Mouse (Mus musculus) adrenal gland, adult (tissue): ENCODE measurements at regions not wholly inside any gene's neighbourhood (a gene's known extent, or its start where the extent isn't known, plus 50 kb on each side); places are given as distances from the start of the nearest gene placed in this dataset.
A peak's percentile ranks its signal among the peaks of the same experiment; 100 is the strongest.

Experiments
- DNase-seq, 2 experiments: peaks; one replicate each; pipeline ENCODE4 v3.0.0; 2022 to 2023; ENCODE audit warnings: low spot score in 1 of 2; ENCODE audit not compliant: inconsistent age in 2 of 2

DNA sequence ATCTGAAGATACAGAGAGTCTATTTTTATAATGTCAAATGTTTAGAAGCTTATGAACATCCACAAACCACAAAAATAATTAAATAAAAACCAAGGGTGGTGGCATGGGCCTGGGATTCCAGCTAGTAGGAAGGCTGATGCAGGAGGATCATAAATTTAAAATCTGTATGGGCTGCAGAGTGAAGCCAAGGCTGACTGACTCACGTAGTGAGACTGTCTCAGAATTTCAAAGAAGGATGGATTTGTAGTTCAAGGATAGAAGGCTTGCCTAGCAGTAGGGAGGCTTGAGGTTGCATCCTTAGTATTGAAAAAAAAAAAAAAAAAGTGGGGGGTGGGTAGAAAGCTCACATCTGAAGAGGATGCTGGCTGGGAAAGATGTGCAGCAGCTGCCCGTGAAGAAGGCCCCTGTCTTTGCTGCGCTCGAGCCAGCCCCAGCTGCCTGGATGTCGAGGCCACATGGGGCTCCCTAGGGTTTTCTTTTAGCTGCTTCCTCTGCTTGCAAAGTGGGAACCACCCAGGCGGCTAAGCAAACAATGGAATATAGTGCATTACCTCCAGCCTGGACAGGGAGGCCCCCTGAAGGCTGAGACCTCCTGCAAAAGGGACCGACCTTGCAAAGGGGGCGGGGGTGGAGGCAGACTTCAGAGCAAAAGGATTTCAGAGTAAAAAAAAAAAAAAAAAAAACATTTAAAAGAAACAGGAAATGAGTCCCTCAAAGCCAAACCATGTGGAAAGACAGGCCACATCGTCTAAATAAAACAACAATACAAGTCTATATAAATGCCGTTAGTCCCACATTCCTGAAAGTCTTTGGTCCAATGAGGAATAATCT is 101.3 kb downstream of the Tmco5 start:
- peak; percentile 73 to 91 for DNase-seq

DNA sequence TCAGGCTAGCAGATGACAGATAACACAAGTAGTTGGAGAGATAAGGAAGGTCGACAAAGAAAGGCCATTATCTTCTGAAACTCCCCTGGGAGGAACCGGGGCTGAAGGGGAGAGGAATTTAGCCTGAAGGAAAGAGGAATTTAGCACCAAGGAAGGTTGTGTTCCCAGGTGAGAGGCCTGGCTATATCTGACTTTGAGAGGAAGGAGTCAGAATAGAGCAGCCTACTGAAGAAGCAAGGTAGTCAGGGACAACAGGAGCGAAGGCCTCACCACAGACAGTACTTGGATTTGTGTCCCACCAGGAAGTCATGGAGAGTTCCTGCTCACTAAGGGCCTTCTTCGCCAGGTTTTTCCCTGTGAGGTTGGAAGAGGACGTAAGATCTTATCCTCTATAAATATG is 102.2 kb downstream of the Tmco5 start:
- DNase-seq = peak; percentile 41 to 86

DNA sequence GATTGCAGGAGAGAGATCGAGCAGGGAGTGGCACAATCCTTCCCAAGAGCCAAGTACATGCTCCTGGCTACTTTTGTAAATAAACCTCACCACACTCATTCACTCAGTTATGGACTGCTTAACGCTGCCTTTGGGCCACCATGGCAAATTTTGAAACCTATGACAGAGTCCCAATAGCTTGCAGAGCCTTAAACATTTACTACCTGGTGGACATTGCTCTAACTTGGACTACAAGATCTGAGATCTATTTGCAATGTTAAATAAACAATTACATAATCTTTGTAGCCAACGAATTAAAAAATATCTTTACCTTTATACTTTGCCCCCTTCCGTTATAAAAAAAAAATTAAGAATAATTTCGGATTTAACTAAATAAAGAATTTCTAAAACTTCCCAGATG is 104.9 kb downstream of the Tmco5 start:
- DNase-seq = peak in 1 of 2 experiments; percentile 17

DNA sequence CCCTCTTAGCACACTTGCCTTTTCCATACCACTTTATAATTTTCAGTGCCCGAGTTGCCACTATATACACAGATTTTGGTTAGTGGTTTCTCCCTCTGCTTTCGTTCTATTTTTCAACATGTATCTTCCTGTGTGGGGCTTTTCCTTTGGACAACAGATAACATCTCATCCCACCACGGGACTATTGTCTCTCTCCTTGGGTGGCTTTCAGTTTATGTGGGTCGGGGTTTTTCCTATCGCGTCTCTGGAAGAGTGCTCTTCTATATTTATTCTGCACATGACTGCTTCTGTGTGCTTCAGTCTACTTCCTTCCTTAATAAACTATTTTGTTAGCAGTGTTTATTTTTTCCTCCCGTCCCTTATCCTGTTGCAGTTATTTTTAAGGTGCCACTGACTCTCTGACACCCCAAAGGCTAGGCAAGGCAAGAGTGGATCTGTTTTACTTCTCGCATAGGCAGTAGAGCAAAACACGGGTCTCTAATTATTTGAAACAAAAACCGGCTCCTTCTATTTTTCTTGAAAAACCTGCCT is 105.4 kb downstream of the Tmco5 start:
- peak in 1 of 2 experiments; percentile 41 for DNase-seq

DNA sequence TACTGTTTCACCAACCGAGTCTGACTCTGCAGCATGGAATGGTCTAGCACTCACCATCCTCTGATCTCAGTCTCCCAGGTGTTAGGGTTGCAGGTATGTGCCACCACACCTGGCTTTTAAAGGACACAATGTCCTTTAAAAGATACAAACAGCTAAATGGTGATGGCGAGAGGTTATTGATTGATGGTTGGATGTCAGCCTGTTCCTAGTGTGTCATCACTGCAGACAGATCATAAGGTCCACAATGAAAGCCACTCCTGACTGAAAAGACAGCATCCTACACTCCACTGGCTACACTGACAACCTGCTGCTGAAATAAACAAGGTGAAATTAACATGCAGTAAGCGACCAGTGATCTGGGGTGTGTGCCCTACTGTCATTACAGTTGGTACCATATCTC is 106.1 kb downstream of the Tmco5 start:
- DNase-seq = peak in 1 of 2 experiments; percentile 17

DNA sequence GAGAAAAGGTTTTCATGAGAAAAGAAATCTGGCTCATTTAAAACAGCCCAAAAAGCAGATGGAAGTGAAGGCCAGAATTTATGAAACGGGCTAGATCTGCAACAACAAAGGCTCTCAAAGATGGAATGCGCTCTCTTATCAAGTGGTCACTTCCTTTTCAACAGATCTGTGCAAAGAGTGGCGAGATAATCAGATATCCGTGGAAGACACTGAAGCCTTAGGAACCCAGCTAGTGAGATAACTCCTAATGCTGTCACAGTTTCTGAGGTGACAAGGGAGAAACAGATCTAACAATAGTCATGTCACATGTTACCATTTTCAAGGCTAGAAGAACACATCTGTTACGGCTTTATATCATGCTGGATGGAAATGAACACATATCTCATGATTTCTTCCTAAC is 107.1 kb downstream of the Tmco5 start:
- DNase-seq = peak in 1 of 2 experiments; percentile 47

DNA sequence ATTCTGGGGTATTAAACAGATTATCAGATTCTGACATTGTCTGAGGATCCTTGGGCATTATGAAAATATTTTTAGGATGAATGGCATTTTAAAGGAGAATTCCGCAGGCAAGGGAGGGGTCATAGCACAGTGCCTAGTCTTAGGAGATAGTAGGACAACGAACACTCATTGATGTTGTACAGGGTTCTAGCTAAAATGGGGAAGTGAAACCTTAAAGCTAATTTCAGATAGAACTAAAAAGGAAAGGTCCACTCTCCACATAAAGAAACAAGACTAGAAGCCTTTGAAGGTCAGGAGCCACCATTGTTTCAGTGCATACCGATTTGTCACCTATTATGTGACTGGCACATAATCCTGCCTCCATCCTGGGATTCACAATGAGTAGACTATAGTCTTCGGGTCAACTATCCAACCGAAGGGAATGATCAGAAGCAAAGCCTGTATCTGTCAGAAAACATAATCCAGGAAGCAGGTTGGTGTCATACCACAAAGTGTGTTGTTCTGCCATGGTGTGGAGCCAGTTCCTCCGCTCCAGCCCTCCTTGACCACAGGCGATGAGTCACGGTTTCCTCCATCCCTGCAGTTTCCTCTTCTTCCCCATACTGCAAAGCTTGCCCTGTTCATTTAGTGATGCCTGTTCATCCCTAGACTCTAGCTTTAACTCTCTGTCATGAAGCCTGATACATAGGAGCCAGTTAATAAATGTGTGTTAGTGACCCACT is 110.6 kb downstream of the Tmco5 start:
- peak in 1 of 2 experiments; percentile 39 for DNase-seq

DNA sequence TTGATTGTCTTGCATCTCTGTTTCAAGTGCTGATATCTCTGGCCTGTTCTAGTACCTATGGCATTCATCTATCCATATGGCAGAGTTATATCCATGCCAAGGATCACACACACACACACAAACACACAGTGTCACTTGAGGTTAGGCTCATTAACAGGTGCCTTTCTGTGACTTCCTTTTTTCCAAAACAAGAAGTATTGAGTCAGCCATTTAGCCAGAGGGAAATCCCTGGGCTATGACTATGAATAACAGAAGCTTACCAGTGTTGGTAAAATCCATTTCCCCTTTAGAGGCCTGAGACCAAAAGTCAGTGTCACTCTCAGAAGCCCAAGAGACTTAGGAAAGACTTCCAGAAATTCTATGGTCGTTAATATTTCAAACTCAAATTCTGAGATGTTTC is 111.6 kb downstream of the Tmco5 start:
- no peak for DNase-seq

DNA sequence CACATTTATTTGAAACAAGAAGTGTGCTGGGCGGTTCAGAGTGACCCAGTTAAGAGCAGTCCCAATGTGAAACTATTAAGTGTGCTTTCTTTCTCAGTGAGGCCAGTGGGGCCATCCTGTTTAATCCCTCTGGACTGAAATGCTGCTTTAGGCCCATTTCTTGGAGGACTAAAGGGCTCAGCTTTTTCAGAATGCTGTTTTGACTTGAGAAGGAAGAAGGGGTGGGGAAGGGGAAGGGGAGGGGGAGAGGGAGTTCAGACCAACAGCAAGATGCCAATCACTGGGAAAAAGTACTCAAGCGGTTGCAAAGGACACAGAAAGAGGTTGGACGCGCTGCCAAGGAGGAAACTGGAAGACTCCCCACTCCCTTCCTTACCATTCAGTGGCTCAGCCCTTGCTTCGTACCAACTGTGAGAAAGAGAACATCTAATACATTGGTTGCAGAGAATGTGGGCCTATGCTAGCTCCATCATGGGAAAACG is 113.1 kb downstream of the Tmco5 start:
- DNase-seq = peak in 1 of 2 experiments; percentile 18

DNA sequence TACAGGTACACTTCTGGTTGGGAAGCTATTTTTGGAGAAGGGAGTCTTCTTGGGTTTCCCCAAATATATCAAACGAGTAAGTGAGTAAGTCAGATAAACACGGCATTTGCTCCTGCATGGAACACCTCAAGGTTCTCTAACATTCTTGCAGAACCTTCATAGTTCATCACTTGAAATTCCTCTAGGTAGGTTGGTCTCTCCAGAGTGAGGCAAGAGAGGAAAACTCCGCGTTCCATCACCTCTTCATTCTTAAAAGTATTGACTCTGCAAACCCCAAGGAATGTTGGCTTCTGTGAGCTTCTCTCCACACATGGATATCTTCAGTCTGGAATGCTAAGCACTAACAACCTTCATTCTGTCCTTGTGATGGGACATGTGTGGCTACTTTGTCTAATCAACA is 115.2 kb downstream of the Tmco5 start:
- DNase-seq = peak in 1 of 2 experiments; percentile 23

DNA sequence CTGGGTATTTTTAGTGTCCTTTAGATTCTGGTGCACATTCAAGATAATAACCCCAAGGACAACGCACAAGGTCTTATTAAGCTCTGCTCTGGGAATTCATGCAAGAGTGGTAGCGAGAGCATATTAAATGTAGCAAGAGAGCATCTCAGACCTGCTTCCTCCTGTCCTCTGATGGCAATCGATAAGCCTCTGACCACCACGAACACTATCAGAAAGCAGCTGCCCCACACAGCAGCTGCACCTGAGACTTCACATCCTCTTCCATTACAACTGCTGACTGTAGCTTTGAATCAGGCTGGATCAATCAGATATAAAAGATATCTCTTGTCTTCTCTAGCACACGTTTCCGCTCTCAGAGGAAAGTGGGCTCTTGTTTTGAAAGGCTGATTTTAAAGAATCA is 117.8 kb downstream of the Tmco5 start:
- DNase-seq = peak in 1 of 2 experiments; percentile 76

DNA sequence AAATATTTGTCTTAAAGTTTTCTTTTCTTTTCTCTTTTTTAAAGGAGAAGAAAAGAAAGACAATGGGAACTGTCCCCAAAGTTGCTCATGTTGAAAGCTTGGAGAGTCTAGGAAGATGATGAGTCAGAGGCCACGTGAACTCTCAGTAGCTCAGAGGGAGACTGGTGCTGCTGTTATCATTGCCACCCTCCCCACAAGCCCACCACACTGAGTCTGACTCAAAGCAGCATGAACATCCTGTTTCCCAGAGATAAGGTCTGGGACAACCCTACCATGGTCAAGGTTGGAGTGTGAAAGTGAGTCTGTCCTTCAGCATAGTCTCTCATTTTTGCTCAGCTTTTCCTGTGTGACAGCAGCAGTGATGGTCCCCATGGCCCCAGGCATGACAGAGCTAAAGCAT is 120.3 kb downstream of the Tmco5 start:
- peak; percentile 68 to 69 for DNase-seq

DNA sequence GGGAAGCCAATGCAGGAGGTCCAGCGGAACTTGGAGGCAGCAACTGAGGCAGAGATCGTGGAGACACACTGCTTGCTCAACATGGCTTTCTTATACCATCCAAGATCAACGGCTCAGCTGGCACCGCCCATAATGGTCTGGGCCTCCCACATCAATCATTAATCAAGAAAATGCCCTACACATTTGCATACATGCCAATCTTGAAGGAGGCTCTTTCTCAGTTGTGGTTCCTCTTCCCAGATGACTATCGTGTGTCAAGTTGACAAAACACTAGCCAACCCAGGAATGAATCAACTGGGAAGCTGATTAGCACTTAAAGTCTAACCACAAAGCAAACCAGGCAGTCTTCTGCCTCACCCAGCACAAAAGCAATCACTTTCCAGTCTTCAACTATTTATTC is 121.1 kb downstream of the Tmco5 start:
- no peak for DNase-seq

DNA sequence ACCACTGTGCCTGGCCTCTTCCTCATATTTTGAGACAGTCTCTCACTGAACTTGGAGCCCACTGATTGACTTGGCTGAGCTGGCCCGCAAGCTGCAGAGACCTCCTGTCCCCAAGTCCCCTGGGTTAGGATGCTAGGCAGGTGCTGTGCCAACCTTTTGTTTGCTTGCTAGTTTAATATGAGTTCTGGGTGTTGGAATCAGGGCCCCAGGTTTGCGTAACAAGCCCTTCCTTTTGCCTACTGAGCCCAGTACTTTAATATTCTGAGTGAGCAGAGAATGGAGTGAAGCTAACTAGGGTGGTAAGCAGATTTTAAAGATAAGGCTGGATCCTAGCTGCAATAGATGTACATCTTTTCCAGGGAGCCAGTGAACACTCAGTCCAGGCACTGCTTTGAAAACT is 117.2 kb upstream of the Spred1 start:
- DNase-seq = no peak

DNA sequence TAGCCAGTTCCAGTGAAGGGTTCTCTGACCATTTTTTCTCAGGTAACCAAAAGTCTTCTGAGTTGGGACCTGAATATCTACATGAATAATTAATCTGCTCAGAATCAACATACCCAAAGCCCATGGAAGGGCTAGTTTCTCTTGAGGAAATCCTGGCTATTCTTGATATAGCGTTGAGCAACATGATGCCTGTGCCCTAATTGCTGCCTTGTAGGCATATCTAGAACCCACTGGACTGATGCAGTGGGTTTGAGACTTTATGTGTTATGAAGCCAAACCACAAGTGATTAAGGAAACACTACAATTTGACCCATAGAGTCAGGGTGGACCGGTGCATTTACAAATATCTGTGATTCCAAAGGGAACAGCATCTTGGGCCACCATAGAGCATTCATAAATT is 114.3 kb upstream of the Spred1 start:
- no peak for DNase-seq

DNA sequence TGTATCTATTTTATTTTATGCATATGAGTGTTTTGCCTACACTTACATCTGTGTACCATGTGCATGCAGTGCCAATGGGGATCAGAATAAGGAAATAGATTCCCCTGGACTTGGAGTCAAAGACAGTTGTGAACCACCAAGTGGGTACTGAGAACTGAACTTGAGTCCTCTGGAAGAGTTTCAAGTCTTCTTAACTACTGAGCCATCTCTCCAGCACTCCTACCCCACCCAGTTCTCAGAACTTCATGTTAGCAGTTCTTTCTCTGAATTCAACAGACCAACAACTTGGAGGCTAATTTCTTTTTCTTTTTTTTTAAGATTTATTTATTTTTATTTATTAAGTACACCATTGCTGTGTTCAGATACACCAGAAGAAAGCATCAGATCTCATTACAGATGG is 112.3 kb upstream of the Spred1 start:
- DNase-seq = no peak

DNA sequence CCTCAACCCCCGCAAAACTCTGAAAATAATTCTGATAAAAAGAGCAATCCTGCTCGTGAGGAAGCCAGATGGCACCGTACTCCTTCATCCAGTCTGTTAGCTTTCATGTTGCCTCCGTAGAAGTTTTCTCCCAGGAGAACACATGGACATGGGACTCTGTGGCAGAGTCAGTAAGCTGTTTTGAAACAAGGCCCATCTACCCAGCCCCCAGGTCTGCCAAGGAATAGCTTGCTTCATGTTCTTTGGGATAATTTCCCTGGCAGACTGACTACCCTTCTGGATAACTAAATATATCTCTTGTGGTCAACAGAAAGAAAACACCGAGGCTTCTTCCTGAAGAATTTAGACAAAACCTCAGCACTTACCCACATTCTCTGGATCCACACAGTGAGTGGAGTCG is 111.2 kb upstream of the Spred1 start:
- DNase-seq = no peak

DNA sequence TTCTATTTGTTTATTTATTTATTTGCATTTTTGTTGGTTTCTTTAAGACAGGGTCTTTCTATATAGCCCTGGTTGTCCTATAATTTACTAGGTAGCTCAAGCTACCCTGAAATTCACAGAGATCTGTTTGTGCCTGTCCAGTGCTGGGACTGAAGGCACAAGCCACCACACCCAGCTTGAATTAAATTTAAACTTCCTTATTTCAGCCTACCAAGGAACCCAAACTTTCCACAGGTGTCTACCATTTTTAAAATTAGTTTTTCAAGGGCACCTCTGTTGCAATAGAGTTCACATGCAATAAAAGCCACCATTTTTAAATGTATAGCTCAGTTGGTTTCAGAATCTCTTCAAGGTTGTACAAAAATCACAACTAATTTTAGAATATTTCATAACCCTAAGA is 110.2 kb upstream of the Spred1 start:
- no peak for DNase-seq

DNA sequence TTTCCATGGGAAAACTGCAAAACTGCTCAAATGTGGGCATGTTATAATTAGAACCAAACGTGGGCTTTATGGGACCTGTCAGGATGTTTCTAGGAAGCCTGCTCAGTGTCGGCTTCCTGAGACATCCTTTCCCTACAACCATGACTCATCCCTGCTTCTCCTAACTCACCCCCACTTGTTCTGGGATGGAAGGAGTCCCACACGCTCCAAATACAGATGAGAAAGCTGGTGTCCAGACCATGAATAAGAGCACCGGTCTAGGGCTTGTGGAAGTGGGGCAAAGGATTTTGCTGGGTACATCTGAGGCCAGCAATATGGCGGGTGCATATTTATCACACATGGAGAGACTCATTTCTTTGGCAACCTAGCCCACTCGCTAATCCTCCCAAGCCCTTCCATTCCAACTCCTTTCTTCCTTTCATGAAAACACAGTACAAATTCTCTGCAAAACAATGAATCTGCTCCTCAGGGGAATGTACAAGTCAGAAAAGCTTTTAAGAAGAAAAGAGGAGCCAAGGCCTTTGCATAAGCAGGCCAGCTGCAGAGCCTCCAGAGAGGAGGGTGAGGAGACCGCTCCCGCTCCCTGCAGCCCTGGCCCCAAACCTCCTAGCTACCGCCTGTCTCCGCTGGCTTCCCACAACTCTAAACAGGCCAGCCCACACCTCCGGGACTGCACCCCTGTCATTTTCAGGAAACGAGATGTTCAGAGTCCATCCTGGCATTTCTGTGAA is 103.1 kb upstream of the Spred1 start:
- peak; percentile 58 to 85 for DNase-seq

DNA sequence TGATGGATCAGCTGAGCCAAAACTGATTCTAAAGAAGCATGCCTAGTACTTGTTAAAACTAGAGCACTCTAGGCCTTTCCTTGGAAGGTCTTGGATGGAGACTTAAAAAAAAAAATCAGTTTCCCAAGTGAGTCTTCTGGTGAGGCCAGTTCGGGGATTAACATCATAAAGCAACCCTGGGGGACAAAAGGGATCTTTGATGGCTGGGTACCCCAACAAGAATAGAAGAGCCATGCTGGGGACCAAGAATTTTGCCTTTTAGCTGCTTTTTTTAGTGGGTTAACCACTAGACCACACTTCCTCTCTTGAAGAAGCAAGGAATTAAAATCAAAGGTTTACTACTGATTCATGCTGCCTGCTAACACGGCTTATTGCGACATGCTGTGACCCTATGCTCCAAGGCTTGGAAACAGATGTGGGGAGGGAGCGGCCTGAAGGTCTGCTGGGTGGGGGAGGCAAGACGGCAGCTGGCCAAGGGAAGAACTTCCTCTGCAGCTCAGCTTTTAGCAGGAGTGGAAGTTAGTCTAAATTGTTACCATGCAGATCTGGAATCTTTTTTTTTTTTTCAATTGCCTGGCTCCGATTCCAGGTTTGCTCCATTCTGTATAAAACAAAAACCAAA is 102.1 kb upstream of the Spred1 start:
- peak; percentile 88 to 95 for DNase-seq

DNA sequence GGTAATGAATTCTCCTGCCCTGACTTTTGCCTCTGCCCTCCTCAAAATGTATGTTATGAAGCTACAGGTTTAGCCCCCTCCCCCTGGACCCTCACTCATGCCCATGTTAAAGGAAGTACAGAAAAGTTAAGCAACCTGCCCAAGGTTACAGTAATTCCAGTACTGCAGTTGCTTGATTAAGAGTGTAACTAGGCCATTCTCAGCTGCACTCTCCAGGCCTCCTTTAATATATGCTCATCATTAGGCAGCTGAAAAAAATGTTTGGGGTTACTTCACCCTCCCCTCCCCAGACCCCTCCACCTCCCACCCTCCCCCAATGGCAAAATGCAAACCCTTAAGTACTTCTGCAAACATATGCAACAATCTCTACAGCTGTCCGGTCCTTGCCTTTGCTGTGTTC is 101.6 kb upstream of the Spred1 start:
- DNase-seq = no peak
